Mouse (Mus musculus): ENCODE results near the gene Ulk1. TPM values are rescaled to one million over a fixed set of nuclear protein-coding genes. Genes with fewer than 3 reads are reported as not detected.

Gene Ulk1
- total and polyA plus RNA-seq, 3 experiments = 4.9 to 23.0 TPM; not detected in 1

DNA sequence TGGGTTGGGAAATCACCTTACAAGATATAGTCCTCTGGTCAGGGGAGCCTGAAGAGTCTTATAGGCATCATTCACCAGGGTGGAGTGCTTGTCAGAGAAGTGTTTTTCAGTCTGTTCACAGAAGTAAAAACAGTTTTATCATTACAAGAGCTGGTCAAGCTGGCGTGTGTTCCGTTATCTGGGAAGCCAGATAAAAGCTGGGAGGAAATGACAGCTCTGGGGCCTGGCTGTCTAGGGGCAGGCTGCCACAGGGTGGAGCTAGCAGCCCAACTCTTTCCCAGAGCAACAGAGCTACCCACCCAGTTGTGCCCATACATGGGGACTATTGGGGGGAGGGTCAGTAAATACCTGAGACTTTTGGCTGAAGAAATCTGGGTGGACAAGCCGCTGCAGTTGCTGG lies 26.1 kb upstream of the Ulk1 start (continued):
- TF ChIP-seq CTCF (IDR thresholded peaks at IDR 0.05 in 2 of 3, conservative IDR thresholded peaks at IDR 0.05 in 1 of 3; ENCODE audit: control insufficient read depth in 1 of 3, insufficient read depth in 1 of 3, low read depth in 2 of 3, low read length in 3 of 3, poor library complexity in 1 of 3, severe bottlenecking in 1 of 3) (peak; percentile 43 to 75 (median 73)), CHD2 (IDR thresholded peaks at IDR 0.05; ENCODE audit: low read length) (peak; percentile 44; the same call in 1 of the 2 replicates), MAFK (IDR thresholded peaks at IDR 0.05; ENCODE audit: borderline replicate concordance, low read depth, low read length) (peak; percentile 61; the same call in 1 of the 2 replicates), ZKSCAN1 (IDR thresholded peaks at IDR 0.05; ENCODE audit: low read depth, low read length) (peak; percentile 37; the same call in 1 of the 2 replicates), BHLHE40 (IDR thresholded peaks at IDR 0.05; ENCODE audit: borderline replicate concordance, low read depth, low read length) (peak; percentile 78), RCOR1 (IDR thresholded peaks at IDR 0.05; ENCODE audit: low read depth, low read length) (peak; percentile 93), JUND (IDR thresholded peaks at IDR 0.05; ENCODE audit: low read depth, low read length) (peak; percentile 62; the same call in 1 of the 2 replicates), TCF12 (IDR thresholded peaks at IDR 0.05; ENCODE audit: low read depth, low read length) (peak; percentile 99), TBP (IDR thresholded peaks at IDR 0.05; ENCODE audit: low read depth, low read length) (0 out of 2 replicates have a peak, but pooled peaks have one; percentile 10), USF2 (IDR thresholded peaks at IDR 0.05; ENCODE audit: borderline replicate concordance in 1 of 2, insufficient read depth in 1 of 2, low read depth in 1 of 2, low read length in 2 of 2) (no peak), EP300 (IDR thresholded peaks at IDR 0.05; ENCODE audit: low read depth in 1 of 2, low read length in 2 of 2) (peak; percentile 99), RAD21 (IDR thresholded peaks at IDR 0.05; ENCODE audit: low read depth, low read length) (peak; percentile 57), POLR2AphosphoS2 (IDR thresholded peaks at IDR 0.05; ENCODE audit: low read length) (no peak), ZNF384 (IDR thresholded peaks at IDR 0.05; ENCODE audit: low read depth, low read length) (peak; percentile 66; the same call in 1 of the 2 replicates), GATA1 (IDR thresholded peaks at IDR 0.05; ENCODE audit: low read depth, low read length) (peak; percentile 99), ZC3H11A (IDR thresholded peaks at IDR 0.05; ENCODE audit: low read depth, low read length) (0 out of 2 replicates have a peak, but pooled peaks have one; percentile 20), USF1 (IDR thresholded peaks at IDR 0.05; ENCODE audit: low read depth, low read length) (no peak), NELFE (IDR thresholded peaks at IDR 0.05; ENCODE audit: low read depth, low read length) (peak; percentile 58), SIN3A (IDR thresholded peaks at IDR 0.05; ENCODE audit: low read length) (peak; percentile 98), MAZ (IDR thresholded peaks at IDR 0.05; ENCODE audit: low read depth, low read length) (peak; percentile 93; the same call in 1 of the 2 replicates)

DNA sequence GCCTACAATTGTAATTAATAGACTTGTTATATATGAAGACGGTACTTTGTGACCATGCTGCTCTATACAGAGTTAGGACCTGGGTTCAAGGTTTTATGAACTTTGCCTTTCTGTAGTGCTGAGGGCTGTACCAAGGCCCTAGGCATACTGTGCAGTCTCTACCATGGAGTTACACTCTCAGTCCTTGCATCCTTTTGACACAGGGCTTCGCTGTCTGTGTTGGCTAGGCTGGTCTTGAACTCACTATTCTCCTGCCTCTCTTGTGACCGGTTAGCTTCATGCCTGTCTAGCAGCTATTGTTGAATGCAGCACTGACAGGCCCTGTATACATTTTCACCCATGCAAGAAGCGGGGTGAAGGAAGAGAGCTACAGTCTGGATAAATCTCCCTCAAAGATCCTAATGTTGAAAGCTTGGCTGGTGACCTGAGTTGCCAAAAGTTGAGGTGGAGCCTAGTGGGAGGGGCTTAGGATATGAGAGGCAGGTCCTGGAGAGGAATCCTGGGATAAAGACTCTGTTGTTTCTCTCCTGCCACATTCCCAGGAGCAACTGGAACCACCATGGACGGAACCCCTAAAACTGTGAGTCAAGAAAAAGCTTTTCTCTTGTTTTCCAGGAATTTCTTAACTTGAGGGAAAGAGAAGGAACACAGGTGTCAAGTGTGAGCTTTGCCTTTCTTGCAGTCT lies 21.3 kb upstream of the Ulk1 start:
- Histone ChIP-seq H3K79me2 (ENCODE audit: control insufficient read depth, insufficient read depth, low read length, poor library complexity) (no peaks in the 10 kb centered on the region), H3K36me3 (ENCODE audit: control insufficient read depth in 1 of 2, insufficient read depth in 2 of 2, low read length in 2 of 2) (peaks cover 0 to 13% of the 10 kb centered on the region in 2 experiments; a peak in 2 of 4 replicates), H3K27me3 (ENCODE audit: control insufficient read depth in 1 of 2, insufficient read depth in 2 of 2, low read length in 2 of 2) (no peaks in the 10 kb centered on the region), H3K9ac (ENCODE audit: control insufficient read depth, low read depth, low read length, poor library complexity, severe bottlenecking) (no peak overlapping the region), H3K9me3 (replicated peaks; ENCODE audit: insufficient read depth, low read length) (no peaks in the 10 kb centered on the region), H3K27ac (ENCODE audit: control insufficient read depth, low read depth, low read length) (no peak overlapping the region), H3K4me1 (ENCODE audit: control insufficient read depth in 1 of 2, insufficient read depth in 2 of 2, low read length in 2 of 2) (peaks cover 6 to 11% of the 10 kb centered on the region in 2 experiments), H3K4me3 (ENCODE audit: control insufficient read depth in 1 of 2, insufficient read depth in 1 of 2, low read depth in 2 of 2, low read length in 2 of 2) (no peak overlapping the region)
- TF ChIP-seq ZKSCAN1 (IDR thresholded peaks at IDR 0.05; ENCODE audit: low read depth, low read length) = no peak
- TF ChIP-seq RAD21 (IDR thresholded peaks at IDR 0.05; ENCODE audit: low read depth, low read length) = no peak
- TF ChIP-seq UBTF (IDR thresholded peaks at IDR 0.05; ENCODE audit: borderline replicate concordance, insufficient read depth, low read depth, low read length) = no peak
- no peak for TF ChIP-seq JUND (IDR thresholded peaks at IDR 0.05; ENCODE audit: low read depth, low read length)
- TF ChIP-seq CTCF (IDR thresholded peaks at IDR 0.05 in 2 of 3, conservative IDR thresholded peaks at IDR 0.05 in 1 of 3; ENCODE audit: control insufficient read depth in 1 of 3, insufficient read depth in 1 of 3, low read depth in 2 of 3, low read length in 3 of 3, poor library complexity in 1 of 3, severe bottlenecking in 1 of 3) = no peak
- no peak for TF ChIP-seq SIN3A (IDR thresholded peaks at IDR 0.05; ENCODE audit: low read length)
- TF ChIP-seq MAX (IDR thresholded peaks at IDR 0.05; ENCODE audit: low read length) = no peak
- no peak for TF ChIP-seq BHLHE40 (IDR thresholded peaks at IDR 0.05; ENCODE audit: borderline replicate concordance, low read depth, low read length)
- no peak for TF ChIP-seq TBP (IDR thresholded peaks at IDR 0.05; ENCODE audit: low read depth, low read length)
- no peak for TF ChIP-seq POLR2AphosphoS5 (IDR thresholded peaks at IDR 0.05; ENCODE audit: borderline replicate concordance, low read depth, low read length)
- no peak for TF ChIP-seq MAZ (IDR thresholded peaks at IDR 0.05; ENCODE audit: low read depth, low read length)
- no peak for TF ChIP-seq POLR2AphosphoS2 (IDR thresholded peaks at IDR 0.05; ENCODE audit: low read length)
- no peak for TF ChIP-seq SMC3 (IDR thresholded peaks at IDR 0.05; ENCODE audit: low read depth, low read length)
- TF ChIP-seq USF1 (IDR thresholded peaks at IDR 0.05; ENCODE audit: low read depth, low read length) = no peak
- no peak for TF ChIP-seq MYC (IDR thresholded peaks at IDR 0.05; ENCODE audit: low read depth, low read length)
- no peak for TF ChIP-seq TAL1 (IDR thresholded peaks at IDR 0.05; ENCODE audit: low read length)
- no peak for TF ChIP-seq CHD1 (IDR thresholded peaks at IDR 0.05; ENCODE audit: low read depth, low read length)
- no peak for TF ChIP-seq E2F4 (IDR thresholded peaks at IDR 0.05; ENCODE audit: borderline replicate concordance, low read depth, low read length)
- no peak for DNase-seq (ENCODE audit: low read depth, low spot score)
